24 mouse cellular contexts compared by ENCODE assay signal in the genomic region with DNA sequence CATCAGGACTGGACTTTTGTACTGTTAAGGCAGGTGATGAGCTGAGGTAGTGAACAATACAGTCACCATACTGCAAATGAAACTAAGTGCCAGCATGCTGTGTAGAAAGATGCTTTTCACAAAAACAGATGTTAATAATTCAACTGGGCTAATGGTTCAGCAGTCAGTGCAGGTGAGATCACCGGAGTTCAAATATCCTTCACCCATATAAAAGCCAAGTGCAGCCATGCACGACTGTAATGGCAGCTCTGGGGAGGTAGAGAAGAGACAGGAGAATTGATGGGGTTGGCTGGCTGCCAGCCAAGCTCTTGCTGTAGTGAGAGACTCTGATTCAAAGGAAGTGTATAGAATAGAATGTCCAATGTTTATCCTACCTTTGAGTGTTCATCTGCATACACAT.
A peak's percentile ranks its signal among the peaks of the same experiment; 100 is the strongest.
DNase-seq lines count a peak whose midpoint lies in the region; ATAC-seq and TF ChIP-seq lines count a peak whose summit lies in the region.
"Had no signal": no experiment of that assay in that cellular context is flagged by ENCODE, and none has a peak within 500 bp of the region (broad histone marks: within the 10 kb centered on the region; RNA-seq: fewer than 3 reads in every experiment).

No protein-coding gene starts in this region.

- no peak overlapping the region for H3K27ac ChIP-seq in lung, embryonic 14.5 days (ENCODE audit: low read depth)
- no peak overlapping the region for H3K27ac ChIP-seq in kidney, postnatal 0 days
- no peak overlapping the region for H3K27ac ChIP-seq in left cerebral cortex, adult 2 months
- H3K27ac ChIP-seq: embryonic facial prominence, embryonic 15.5 days; forebrain, embryonic 10.5 days; gastrocnemius, adult 2 months; heart, embryonic 13.5 days; hindbrain, embryonic 12.5 days had no signal

- WGBS in lung, embryonic 14.5 days = 53% methylated on average over 2 of the region's 2 CpGs
- 36% methylated on average over 2 of the region's 2 CpGs for WGBS in kidney, postnatal 0 days

- TF ChIP-seq CTCF in lung, embryonic 14.5 days (IDR thresholded peaks at IDR 0.05; ENCODE audit: low read depth) = no peak
- no peak for TF ChIP-seq CTCF in kidney, postnatal 0 days (IDR thresholded peaks at IDR 0.05; ENCODE audit: low read depth)
- no peak for TF ChIP-seq CTCF in left cerebral cortex, adult 2 months (IDR thresholded peaks at IDR 0.05)

- H3K9ac ChIP-seq in lung, embryonic 14.5 days = no peak overlapping the region
- H3K9ac ChIP-seq in kidney, postnatal 0 days (ENCODE audit: low read depth, low read length) = no peak overlapping the region
- H3K9ac ChIP-seq: embryonic facial prominence, embryonic 15.5 days; heart, embryonic 13.5 days; hindbrain, embryonic 12.5 days had no signal

- H3K27me3 ChIP-seq in lung, embryonic 14.5 days (ENCODE audit: insufficient read depth, low read length) = no peaks in the 10 kb centered on the region
- no peaks in the 10 kb centered on the region for H3K27me3 ChIP-seq in kidney, postnatal 0 days (ENCODE audit: insufficient read depth, low read length)
- H3K27me3 ChIP-seq: CH12.LX; embryonic facial prominence, embryonic 15.5 days; heart, embryonic 13.5 days; hindbrain, embryonic 12.5 days had no signal

- no peaks in the 10 kb centered on the region for H3K4me1 ChIP-seq in lung, embryonic 14.5 days (ENCODE audit: insufficient read depth)
- H3K4me1 ChIP-seq in kidney, postnatal 0 days (replicated peaks; ENCODE audit: insufficient read depth, low read length) = no peaks in the 10 kb centered on the region
- H3K4me1 ChIP-seq: embryonic facial prominence, embryonic 15.5 days; heart, embryonic 13.5 days; hindbrain, embryonic 12.5 days had no signal

- no peak overlapping the region for H3K4me2 ChIP-seq in lung, embryonic 14.5 days
- no peak overlapping the region for H3K4me2 ChIP-seq in kidney, postnatal 0 days (ENCODE audit: low read length)
- H3K4me2 ChIP-seq: embryonic facial prominence, embryonic 15.5 days; heart, embryonic 13.5 days; hindbrain, embryonic 12.5 days had no signal

- no peak overlapping the region for H3K4me3 ChIP-seq in lung, embryonic 14.5 days (ENCODE audit: low read depth, low read length)
- no peak overlapping the region for H3K4me3 ChIP-seq in kidney, postnatal 0 days (replicated peaks; ENCODE audit: low read depth, low read length)
- no peak overlapping the region for H3K4me3 ChIP-seq in left cerebral cortex, adult 2 months
- H3K4me3 ChIP-seq: embryonic facial prominence, embryonic 15.5 days; erythroblast, embryonic 14.5 days; forebrain, embryonic 10.5 days; gastrocnemius, adult 2 months; heart, embryonic 13.5 days; hindbrain, embryonic 12.5 days had no signal

- DNase-seq in kidney, adult 9 months = peak; percentile 2
- no peak for DNase-seq in kidney, adult 11 months
- DNase-seq in lung, embryonic 14.5 days = peak; percentile 13
- no peak for DNase-seq in lung, postnatal 10 days
- peak; percentile 3 for DNase-seq in kidney, postnatal 0 days (ENCODE audit: low spot score)
- DNase-seq in kidney, postnatal 4 days = peak; percentile 34 to 45
- no peak for DNase-seq in urinary bladder, postnatal 25 days (ENCODE audit: low spot score)
- no peak for DNase-seq in left cerebral cortex, adult 2 months (ENCODE audit: extremely low spot score in 1 of 2, low spot score in 2 of 2)
- DNase-seq: adrenal gland, adult 8-10 months; adrenal gland, postnatal 36 days; cerebellum, adult 8-10 months; cerebellum, postnatal 14 days; embryo, embryonic 11 days; gastrocnemius, adult 2 months; gastrocnemius, postnatal 36 days; heart, adult 11 months; heart, postnatal 36 days had no signal

- H3K9me3 ChIP-seq in lung, embryonic 14.5 days (ENCODE audit: low read depth, low read length) = no peaks in the 10 kb centered on the region
- no peaks in the 10 kb centered on the region for H3K9me3 ChIP-seq in kidney, postnatal 0 days (replicated peaks; ENCODE audit: low read length)
- H3K9me3 ChIP-seq: embryonic facial prominence, embryonic 15.5 days; forebrain, embryonic 10.5 days; heart, embryonic 13.5 days; hindbrain, embryonic 12.5 days had no signal

- H3K36me3 ChIP-seq in lung, embryonic 14.5 days (ENCODE audit: insufficient read depth) = no peaks in the 10 kb centered on the region
- H3K36me3 ChIP-seq in kidney, postnatal 0 days (ENCODE audit: insufficient read depth, low read length) = no peaks in the 10 kb centered on the region
- H3K36me3 ChIP-seq: embryonic facial prominence, embryonic 15.5 days; forebrain, embryonic 10.5 days; heart, embryonic 13.5 days; hindbrain, embryonic 12.5 days had no signal

- intact Hi-C loops in left cerebral cortex, adult 2 months (cut with DNase I) = no loop called here

- ATAC-seq in lung, embryonic 14.5 days (ENCODE audit: insufficient read depth) = no peak
- peak; percentile 59 for ATAC-seq in kidney, postnatal 0 days (replicated peaks; ENCODE audit: low FRiP score, low read depth)
- ATAC-seq: forebrain, embryonic 14.5 days had no signal

Comparison
In these comparisons a context has a peak if more than half of its experiments do, and no peak if none do; other contexts are left out.
1. DNase-seq: peak in kidney, adult 9 months (single experiment), lung, embryonic 14.5 days (single experiment), kidney, postnatal 0 days (single experiment) and kidney, postnatal 4 days (2 of 2); none in kidney, adult 11 months (single experiment), lung, postnatal 10 days (single experiment), urinary bladder, postnatal 25 days (single experiment) and left cerebral cortex, adult 2 months (0 of 2).